Mouse (Mus musculus): ENCODE measurements around the gene Timm29.
"Not testable (repeated sequence)": the region's sequence is repeated elsewhere in the genome, so short reads cannot be mapped to it uniquely, and the experiment has no call there.

The Timm29 gene

GRCm38 (mm10) chr9:21576286-21576685, 16.2 kb upstream of the Timm29 start:
- intact Hi-C loops (cut with DNase I) = no loop called here

- intact Hi-C loops (cut with DNase I) = no loop called here
Observed at GRCm38 (mm10) chr9:21578226-21578625, 14.3 kb upstream of the Timm29 start.

DNA sequence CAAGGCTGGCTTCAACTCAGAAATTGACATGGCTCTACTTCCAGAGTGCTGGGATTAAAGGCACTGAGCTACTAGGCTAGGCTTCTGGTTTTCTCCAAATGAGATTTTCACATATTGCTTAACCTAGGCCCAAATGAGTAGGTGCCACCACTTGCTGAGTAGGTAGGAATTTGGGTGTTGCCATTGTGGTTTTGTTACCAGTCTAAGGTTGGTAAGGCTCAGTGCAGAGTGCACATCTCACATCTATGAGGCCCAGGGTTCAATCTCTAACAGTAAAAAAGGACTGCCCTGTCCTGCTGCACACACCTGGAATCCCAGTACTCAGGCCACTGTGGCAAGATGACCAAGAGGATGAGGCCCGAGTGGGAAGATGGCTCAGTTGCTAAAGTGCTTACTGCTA, 7.1 kb upstream of the Timm29 start:
- intact Hi-C loops (cut with DNase I) = loop anchor here (5.0 kb wide), 1 partner anchor 33 kb away; no protein-coding TSS in a partner anchor

DNA sequence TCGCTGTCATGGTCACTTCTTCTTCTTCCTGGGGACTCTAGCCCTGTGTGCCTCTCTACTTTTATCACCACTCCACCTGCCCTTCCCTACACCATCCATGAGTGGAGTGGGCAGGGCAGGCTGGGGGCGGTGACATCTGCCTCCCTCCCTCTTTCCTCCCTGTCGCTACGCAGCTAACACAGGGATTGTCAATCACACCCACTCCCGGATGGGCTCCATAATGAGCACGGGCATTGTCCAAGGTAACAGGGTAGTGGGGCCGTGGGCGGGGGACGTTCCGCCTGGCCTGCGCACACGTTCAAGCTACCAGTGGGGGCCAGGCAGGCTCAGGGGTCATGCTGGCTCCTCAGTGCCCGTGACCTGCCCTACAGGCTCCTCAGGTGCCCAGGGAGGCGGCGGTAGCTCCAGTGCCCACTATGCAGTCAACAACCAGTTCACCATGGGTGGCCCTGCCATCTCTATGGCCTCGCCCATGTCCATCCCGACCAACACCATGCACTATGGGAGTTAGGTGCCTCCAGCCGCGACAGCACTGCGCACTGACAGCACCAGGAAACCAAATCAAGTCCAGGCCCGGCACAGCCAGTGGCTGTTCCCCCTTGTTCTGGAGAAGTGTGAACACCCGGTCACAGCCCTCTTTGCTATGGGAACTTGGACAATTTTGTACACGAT, 4.7 kb upstream of the Timm29 start:
- intact Hi-C loops (cut with DNase I) = loop anchor here (5.0 kb wide), 1 partner anchor 36 kb away; no protein-coding TSS in a partner anchor

DNA sequence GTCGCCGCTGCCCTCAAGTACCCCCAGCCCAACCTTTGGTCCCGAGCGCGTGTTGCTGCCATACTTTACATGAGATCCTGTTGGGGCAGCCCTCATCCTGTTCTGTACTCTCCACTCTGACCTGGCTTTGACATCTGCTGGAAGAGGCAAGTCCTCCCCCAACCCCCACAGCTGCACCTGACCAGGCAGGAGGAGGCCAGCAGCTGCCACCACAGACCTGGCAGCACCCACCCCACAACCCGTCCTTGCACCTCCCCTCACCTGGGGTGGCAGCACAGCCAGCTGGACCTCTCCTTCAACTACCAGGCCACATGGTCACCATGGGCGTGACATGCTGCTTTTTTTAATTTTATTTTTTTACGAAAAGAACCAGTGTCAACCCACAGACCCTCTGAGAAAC, 4.2 kb upstream of the Timm29 start:
- intact Hi-C loops (cut with DNase I) = loop anchor here (5.0 kb wide), 1 partner anchor 36 kb away; no protein-coding TSS in a partner anchor

DNA sequence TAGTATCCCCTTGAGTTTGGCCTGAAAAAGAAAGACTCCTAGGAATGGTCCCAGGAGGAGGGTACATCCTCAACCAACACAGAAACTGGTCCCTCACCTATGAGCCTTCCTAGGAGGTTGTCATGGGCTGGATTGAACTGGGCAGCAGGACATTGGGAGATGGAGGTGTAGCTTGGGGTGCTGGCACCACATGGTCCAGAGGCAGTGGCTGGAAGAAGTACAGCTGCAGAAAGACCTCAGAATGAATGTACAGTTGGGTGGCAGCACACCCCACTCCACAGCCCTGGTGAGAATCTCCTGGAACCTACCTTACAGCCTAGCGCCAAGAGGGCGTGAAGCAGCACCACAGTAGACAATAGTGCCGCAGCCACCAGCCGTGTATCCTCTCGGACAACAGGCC, 3.0 kb upstream of the Timm29 start:
- intact Hi-C loops (cut with DNase I) = loop anchor here (5.0 kb wide), 1 partner anchor 37 kb away; no protein-coding TSS in a partner anchor

DNA sequence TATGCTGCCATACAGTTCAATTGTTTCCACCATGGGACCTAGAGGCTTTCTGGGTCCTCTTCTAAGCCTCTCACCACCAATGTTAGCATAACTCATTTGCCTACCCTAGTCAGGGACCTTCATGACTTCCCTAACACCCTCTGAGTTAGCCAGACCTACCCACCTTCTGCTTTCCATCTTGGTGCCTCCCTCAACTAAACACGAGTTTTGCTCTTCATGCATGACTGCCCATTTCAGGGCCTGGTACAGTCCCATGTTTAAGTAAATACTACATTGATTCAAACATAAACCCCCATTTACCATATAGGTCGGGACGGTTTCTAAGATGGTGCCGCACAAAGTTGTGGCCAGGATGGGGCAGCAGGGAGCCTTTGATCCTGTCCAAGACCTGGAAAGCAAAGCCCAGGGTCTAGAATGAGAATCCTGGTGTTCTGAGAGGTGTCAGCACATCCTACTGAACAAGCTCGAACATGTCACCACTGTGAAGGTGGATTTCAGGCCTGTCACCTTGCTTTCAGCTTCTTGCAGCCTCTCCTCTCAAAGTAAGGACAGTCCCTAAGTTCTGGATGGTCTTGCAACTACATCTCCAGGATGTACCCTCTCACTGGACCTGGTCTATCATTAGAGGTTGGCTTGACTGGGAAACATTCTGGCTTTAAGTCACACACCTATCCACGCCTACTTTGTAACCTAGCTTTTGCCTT, 1.2 kb upstream of the Timm29 start:
- intact Hi-C loops (cut with DNase I) = no loop called here

DNA sequence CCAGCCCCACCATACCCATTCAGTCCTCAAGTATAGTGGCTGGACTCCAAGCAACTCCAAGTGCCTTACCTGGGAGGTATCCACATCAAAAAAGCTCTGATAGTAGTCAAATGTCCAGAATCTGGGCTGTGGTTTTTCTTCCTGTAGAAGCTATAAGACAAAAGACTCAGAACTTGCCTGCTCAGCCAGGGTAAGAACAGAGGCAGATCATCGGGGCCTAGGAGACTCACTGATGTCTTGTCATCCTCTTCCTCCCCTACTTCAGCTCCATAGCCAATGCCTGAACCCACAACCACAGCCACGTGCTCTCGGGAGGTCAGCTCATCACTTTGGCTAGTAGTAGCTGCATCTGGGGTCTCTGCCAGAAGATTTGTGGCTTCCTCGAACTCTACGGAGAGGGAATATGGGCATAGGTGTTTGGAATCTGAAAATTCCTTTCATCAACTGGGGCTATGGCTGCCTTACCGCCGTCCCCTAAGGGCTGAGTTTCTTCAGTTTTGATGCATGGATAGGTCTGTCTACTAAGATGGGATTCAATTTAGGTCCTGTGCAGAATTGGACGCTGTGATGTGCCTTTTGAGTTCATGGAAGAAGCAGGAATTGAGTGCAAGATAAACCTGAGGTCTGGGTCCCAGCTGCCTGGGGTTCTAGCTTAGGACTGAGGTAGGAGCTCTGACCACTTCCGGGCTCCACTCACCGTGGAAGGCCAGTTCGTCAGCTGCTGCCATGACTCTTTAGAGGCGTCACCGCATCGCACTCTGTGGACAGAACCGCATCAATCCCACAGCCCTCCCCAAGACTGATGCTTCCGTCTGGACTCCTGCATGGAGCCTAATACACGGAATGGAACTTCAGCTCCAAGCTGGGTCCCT, 455 bp upstream of the Timm29 start:
- intact Hi-C loops (cut with DNase I) = no loop called here

- intact Hi-C loops (cut with DNase I) = no loop called here
Observed at GRCm38 (mm10) chr9:21593122-21593721, 700 bp downstream of the Timm29 start.

DNA sequence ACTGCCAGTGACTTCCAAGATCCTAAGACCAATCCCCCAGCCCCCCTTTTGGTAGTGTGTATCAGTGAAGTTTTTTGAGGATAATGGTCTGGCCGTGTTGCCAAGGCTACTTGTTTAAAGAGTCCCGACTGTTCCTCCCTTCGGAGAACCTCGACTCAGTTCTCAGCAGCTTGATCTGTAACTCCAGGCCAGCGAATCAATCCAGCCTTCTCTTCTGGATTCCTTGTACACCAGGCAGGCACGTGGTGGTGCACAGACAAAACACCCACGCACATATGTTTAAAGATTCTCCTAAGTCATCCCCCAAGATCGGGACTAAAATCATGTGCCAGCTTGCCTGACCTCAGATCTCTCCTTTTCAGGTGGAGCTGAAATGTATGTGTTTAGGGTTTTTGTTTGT, 1.8 kb downstream of the Timm29 start:
- intact Hi-C loops (cut with DNase I) = not testable (repeated sequence)

DNA sequence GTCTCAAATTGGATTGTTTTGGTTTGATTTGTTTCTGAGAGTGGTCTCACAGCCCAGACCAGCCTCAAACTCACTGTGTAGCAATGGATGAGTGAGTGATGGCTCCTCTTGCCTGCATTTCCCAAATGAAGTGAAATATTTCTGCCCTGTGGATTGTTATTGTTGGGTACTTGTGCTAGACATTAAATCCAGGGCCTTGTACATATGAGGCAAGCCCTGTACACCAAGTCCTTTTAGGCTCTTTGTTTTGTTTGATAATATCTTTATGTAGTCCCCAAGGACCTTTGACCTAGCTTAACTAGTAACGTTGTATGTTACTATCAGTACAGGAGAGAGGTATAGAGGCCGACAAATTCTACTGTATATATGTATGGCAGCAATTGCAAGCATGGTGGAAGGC, 2.3 kb downstream of the Timm29 start:
- intact Hi-C loops (cut with DNase I) = no loop called here

DNA sequence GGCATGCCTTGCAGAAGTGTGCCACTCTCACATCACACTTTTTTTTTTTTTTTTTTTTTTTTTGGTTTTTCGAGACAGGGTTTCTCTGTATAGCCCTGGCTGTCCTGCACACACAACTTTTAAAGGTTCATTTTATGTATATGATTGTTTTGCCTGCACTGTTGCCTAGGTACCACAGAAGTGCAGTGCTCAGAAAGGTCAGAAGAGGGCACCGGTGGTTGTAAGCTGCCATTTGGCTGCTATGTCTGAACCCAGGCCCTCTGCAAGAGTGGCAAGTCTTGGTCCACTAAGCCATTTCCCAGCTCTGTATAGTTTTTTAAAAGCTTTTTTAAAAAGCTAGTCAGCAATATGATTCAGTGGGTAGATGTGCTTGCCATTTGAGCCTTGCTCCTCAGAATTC, 5.7 kb downstream of the Timm29 start:
- intact Hi-C loops (cut with DNase I) = no loop called here

DNA sequence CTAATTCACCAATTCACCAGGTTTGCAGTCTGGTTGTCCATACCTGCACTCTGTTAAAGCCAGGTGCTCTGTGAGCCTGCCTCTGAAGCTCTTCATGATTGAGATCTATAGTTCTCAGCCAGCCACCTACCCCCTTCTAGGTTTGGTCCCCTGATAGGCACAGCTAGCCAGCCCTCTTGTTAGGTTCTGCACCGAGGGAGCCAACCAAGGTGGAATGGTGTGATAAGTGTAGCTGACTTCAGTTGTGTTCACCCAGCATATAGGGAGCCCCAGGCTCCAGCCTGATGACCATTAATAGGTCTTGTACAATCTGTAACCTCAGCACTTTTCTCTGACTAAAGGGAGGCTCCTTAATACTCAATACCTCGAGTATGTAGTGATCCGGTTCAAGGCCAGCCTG, 7.7 kb downstream of the Timm29 start:
- intact Hi-C loops (cut with DNase I) = loop anchor here (5.0 to 10.0 kb wide), 2 partner anchors 42 to 275 kb away; no protein-coding TSS in a partner anchor

GRCm38 (mm10) chr9:21601073-21601472, 8.6 kb downstream of the Timm29 start:
- intact Hi-C loops (cut with DNase I) = loop anchor here (5.0 to 10.0 kb wide), 2 partner anchors 41 to 274 kb away; no protein-coding TSS in a partner anchor

DNA sequence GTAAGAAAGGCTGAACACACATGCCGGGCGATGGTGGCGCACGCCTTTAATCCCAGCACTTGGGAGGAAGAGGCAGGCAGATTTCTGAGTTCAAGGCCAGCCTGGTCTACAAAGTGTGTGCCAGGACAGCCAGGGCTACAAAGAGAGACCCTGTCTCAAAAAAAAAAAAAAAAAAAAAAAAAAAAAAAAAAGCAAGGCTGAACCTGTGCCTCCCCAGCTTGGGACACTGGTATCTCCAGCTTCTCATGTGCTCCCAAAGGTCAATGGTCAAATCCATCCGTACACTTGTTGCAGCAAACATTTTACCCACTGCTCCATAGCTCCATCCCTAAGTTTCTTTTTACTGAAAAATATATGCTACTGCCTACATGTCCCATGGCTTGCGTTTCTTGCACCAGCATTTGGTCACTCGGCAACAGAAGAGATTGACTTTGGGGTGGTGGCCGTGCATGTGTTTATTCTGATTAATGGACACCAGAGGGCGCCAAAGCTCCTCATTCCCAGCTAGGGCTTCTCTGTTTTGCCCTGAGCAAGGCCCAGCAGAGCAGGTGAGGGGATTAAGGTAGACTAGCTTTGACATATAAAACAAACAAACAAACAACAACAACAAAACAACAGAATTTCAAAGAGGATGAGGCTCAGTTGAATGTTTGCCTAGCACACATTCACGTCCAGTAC, 9.3 kb downstream of the Timm29 start:
- intact Hi-C loops (cut with DNase I) = loop anchor here (5.0 to 10.0 kb wide), 2 partner anchors 40 to 273 kb away; no protein-coding TSS in a partner anchor

- intact Hi-C loops (cut with DNase I) = loop anchor here (5.0 to 10.0 kb wide), 2 partner anchors 38 to 271 kb away; no protein-coding TSS in a partner anchor
Observed at GRCm38 (mm10) chr9:21604119-21604518, 11.6 kb downstream of the Timm29 start.

DNA sequence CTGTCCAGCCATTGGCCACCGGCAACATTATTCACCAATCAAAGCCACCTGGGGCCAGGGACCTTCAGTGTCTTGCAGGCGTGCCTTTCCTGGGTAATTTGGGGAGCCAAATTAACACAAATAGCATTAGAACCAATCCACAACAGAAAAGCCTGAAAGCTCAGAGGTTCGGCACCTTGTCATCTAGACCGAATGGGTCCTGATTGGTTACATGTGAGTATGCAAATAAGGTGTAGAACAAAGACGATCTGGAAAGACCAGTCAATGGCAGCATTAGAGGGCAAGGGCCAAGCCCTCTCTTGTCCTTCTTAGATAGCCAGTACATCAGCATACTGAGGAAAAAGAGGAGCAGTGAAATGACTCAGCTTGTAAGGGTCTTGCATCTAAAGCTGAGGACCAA, 13.3 kb downstream of the Timm29 start:
- intact Hi-C loops (cut with DNase I) = loop anchor here (10.0 kb wide), 1 partner anchor 269 kb away; no protein-coding TSS in a partner anchor

GRCm38 (mm10) chr9:21606648-21607047, 14.1 kb downstream of the Timm29 start:
- intact Hi-C loops (cut with DNase I) = loop anchor here (10.0 kb wide), 1 partner anchor 268 kb away; no protein-coding TSS in a partner anchor

DNA sequence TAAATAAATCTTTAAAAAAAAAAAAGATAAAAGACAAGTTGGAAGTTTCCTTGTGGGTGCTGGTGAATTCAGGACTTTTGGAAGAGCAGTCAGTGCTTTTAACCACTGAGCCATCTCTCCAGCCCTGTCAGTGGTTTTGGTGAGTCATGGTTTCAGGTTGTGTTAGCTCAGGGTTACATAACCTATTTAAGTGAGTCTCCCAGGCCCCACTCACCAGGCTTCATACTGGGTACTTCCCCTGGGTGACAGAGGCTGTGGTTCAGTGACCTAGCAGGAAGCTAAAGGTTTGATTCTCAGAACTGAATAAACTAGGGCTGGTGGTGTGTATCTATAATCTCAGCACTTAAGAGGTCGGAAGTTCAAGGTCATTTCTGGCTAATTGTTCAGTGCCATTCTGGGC, 17.3 kb downstream of the Timm29 start:
- intact Hi-C loops (cut with DNase I) = loop anchor here (10.0 kb wide), 1 partner anchor 265 kb away; no protein-coding TSS in a partner anchor
